Mouse (Mus musculus) stomach, postnatal 0 days (tissue): ENCODE results near the gene Dusp21. TPM values are rescaled to one million over a fixed set of nuclear protein-coding genes. Genes with fewer than 3 reads are reported as not detected.

ENCODE experiments used
- ATAC-seq: fragments of 200-750 bp; cut with Nextera tagmentation; 2 replicates; pipeline ENCODE4 v1.8.0; 2017; ENCODE audit not compliant: low FRiP score, low TSS enrichment
- DNase-seq: peaks from one replicate; pipeline ENCODE4 v3.0.0-alpha.2; 2016; ENCODE audit warnings: low spot score
- H3K27ac ChIP-seq: fragments of 300-500 bp; sonication (generic); replicated peaks from 2 replicates; pipeline ENCODE4 v1.5.1; 2014; ENCODE audit warnings: mild to moderate bottlenecking, control low read depth
- H3K27me3 ChIP-seq: fragments of 300-500 bp; sonication (generic); 2 replicates; pipeline ENCODE4 v1.6.1; 2014; ENCODE audit warnings: low read length; ENCODE audit not compliant: control insufficient read depth, insufficient read depth
- H3K36me3 ChIP-seq: fragments of 300-500 bp; sonication (generic); 2 replicates; pipeline ENCODE4 v1.6.1; 2014; ENCODE audit warnings: low read length, mixed read lengths; ENCODE audit not compliant: control insufficient read depth, insufficient read depth
- H3K4me1 ChIP-seq: fragments of 300-500 bp; sonication (generic); replicated peaks from 2 replicates; pipeline ENCODE4 v1.6.1; 2014; ENCODE audit warnings: antibody characterized with exemption; ENCODE audit not compliant: control insufficient read depth, insufficient read depth
- H3K4me2 ChIP-seq: fragments of 300-500 bp; sonication (generic); replicated peaks from 2 replicates; pipeline ENCODE4 v1.6.1; 2014; ENCODE audit warnings: low read depth, mild to moderate bottlenecking, control low read depth, moderate library complexity
- H3K4me3 ChIP-seq: fragments of 300-500 bp; sonication (generic); 2 replicates; pipeline ENCODE4 v1.5.1; 2014; ENCODE audit warnings: low read depth, low read length, control low read depth
- H3K9ac ChIP-seq: fragments of 300-500 bp; sonication (generic); 2 replicates; pipeline ENCODE4 v1.6.1; 2014; ENCODE audit warnings: mild to moderate bottlenecking, low read length, control low read depth, mixed read lengths
- H3K9me3 ChIP-seq: fragments of 300-500 bp; sonication (generic); 2 replicates; pipeline ENCODE4 v1.6.1; 2016; ENCODE audit warnings: low read length; ENCODE audit not compliant: control insufficient read depth
- CTCF ChIP-seq: IDR thresholded peaks from 2 replicates; pipeline ENCODE4 v1.5.1; 2016; ENCODE audit warnings: antibody characterized with exemption, low read depth, mild to moderate bottlenecking, moderate library complexity
- EP300 ChIP-seq: optimal IDR thresholded peaks from 2 replicates; pipeline ENCODE3; 2016; ENCODE audit warnings: antibody characterized with exemption
- WGBS: fragments of 180-500 bp; shearing (Covaris S2); extraction: QIAGEN DNeasy Blood & Tissue Kit; methylation state at CpG from one replicate; pipeline ENCODE4 v1.1.7; 2014; 5-methylcytosine and 5-hydroxymethylcytosine counted together
- polyA plus RNA-seq: library from polyadenylated mRNA; unstranded; fragments of >200 nt; fragmentation: Nextera tagmentation; extraction: Ambion mirVana; gene quantifications from 2 replicates; pipeline ENCODE4 v1.2.1, GENCODE M21; 2015

Gene Dusp21
- not detected in 2 replicates for polyA plus RNA-seq

DNA sequence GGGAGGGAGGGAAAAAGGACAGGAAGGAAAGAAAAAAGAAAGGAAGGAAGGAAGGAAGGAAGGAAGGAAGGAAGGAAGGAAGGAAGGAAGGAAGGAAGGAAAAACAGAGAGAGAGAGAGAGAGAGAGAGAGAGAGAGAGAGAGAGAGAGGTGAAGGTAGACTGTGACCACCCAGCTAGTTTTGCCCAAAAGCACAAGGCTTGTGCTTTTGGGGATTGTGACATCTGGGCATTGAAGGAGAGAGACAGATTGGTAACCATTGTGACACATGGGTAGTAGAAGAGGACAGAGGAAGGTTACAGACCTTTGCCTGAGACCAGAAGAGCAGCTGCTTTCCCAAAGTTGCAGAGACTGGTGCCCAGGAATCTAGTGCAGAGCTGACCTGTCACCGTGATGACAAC, at the start of gene Dusp21:
TSS of gene Dusp21 (plus strand) at position 301 of the 400 bp plus-strand sequence.
- ATAC-seq = no peak
- Histone ChIP-seq H3K4me2 (no peak within 1 kb of the TSS), H3K9ac (no peak within 1 kb of the TSS), H3K27me3 (no peaks in the 10 kb centered on the region), H3K4me3 (no peak within 1 kb of the TSS), H3K4me1 (no peaks in the 10 kb centered on the region), H3K9me3 (no peaks in the 10 kb centered on the region), H3K36me3 (no peaks in the 10 kb centered on the region), H3K27ac (no peak within 1 kb of the TSS)
- TF ChIP-seq EP300 = no peak
- TF ChIP-seq CTCF = no peak
- no peak for DNase-seq
- WGBS = 88% methylated on average over 1 of the region's 1 CpGs

DNA sequence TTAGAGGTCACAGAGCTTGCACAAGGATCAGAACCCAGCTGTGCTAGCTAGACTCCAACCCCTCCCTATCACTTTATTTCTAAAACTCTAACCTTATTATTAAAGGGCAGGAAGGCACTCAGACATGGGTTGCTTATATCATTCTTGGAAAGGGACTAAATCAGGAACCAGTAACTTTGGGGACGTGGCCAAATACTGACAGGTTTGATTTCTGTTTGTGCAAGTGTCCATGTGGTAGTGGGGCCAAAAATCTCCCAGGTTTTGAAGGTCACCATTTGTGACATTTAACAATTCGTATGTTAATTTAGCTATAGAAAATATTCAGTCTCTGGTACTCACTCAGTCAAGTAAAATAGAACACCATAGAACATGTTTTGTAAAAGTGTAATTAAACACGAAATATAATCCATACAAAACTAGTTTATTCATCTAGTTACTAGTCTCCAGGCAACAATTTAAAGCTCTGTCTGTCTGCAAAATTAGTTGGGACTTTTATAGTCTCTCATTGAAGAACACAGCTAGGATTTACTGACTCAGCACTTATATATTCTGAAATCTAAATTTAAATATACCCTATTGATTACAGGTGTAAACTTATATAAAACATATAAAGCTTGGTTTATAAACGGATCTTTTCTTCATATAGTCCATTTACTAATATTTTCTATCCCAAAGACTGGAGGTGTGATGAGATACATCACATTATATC, 15.2 kb downstream of the Dusp21 start:
- H3K9ac ChIP-seq = no peak overlapping the region
- H3K4me2 ChIP-seq = no peak overlapping the region; the same call in 1 of the 2 replicates
- no peak overlapping the region; the same call in 1 of the 2 replicates for H3K4me3 ChIP-seq
- WGBS = 70% methylated on average over 4 of the region's 4 CpGs
- ATAC-seq (no peak), DNase-seq (no peak)
- no peaks in the 10 kb centered on the region for H3K9me3 ChIP-seq
- H3K27ac ChIP-seq = no peak overlapping the region
- H3K27me3 ChIP-seq = no peaks in the 10 kb centered on the region
- no peaks in the 10 kb centered on the region for H3K36me3 ChIP-seq
- no peaks in the 10 kb centered on the region for H3K4me1 ChIP-seq
- TF ChIP-seq CTCF = no peak

DNA sequence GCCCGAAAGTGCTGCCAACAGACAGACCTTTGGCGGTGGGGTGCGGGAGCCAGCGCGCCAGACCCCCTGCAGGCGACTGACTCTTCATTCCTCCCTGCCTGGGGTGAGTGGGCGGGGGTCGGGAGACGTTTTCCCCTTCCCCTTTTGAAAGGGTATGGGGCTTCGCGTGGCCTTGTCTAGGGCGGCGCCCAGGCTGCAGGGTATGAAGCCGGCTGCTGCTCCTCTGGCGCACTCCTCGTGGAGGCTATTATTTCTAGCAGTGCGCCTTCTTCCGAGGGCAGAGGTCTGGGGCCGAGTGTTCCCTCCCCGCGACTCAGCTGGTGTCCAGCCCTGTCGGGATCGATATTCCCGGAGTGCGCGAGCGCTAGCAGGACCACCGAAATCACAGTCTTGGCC, 16.1 kb downstream of the Dusp21 start:
- Histone ChIP-seq H3K27me3 (no peaks in the 10 kb centered on the region), H3K27ac (peak overlapping the region; percentile 93), H3K36me3 (no peaks in the 10 kb centered on the region), H3K4me1 (no peaks in the 10 kb centered on the region), H3K4me2 (peak overlapping the region; percentile 64), H3K9ac (peak overlapping the region; percentile 77), H3K4me3 (peak overlapping the region; percentile 60), H3K9me3 (no peaks in the 10 kb centered on the region)
- ATAC-seq = peak; percentile 69
- TF ChIP-seq CTCF (peak; percentile 26; the same call in 1 of the 2 replicates), EP300 (no peak)
- under 1% methylated on average over 24 of the region's 28 CpGs for whole genome bisulfite sequencing
- no peak for DNase-seq

DNA sequence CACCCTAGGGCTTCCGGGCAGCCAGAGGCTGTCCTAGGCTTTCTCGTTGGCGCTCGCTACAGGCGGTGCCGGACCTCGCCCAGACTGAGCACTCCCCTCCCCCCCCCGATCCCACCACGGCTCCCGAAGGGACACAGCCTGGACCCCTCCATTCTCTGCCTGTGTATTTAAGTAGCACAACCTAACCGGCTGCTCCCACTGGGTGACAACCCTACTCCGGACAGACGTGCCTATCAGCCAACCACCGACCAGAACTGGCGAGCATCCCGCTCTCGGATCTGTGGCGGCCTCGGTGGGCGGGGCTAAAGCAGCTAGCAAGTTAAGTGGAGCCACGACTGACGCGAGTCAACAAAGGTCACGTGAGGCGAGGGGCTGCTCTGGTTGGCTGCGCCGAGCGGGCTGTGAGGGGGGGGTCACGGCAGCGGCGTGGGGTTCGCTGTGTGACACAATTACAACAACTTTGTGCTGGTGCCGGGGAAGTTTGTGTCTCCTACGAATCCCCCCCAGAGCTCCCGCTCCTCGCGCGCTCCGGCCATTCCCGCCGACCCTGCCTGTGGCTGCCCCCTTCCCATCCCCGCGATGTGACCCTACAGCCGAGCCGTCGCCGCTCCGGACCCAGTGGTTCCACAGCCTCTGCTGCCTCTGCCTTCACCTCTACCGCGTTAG, 16.7 kb downstream of the Dusp21 start, which contains the start of gene Kdm6a:
TSS of gene Kdm6a (plus strand) at position 384 of the 666 bp plus-strand sequence.
- DNase-seq = peak; percentile 98
- no peaks in the 10 kb centered on the region for H3K4me1 ChIP-seq
- no peaks in the 10 kb centered on the region for H3K36me3 ChIP-seq
- peak; percentile 98 for ATAC-seq
- H3K4me3 ChIP-seq = peak within 1 kb of the TSS; percentile 83
- no peaks in the 10 kb centered on the region for H3K9me3 ChIP-seq
- under 1% methylated on average over 45 of the region's 50 CpGs for WGBS
- H3K27ac ChIP-seq = peak within 1 kb of the TSS; percentile 95
- H3K4me2 ChIP-seq = peak within 1 kb of the TSS; percentile 64
- TF ChIP-seq EP300 = no peak
- TF ChIP-seq CTCF = no peak
- H3K27me3 ChIP-seq = no peaks in the 10 kb centered on the region
- H3K9ac ChIP-seq = peak within 1 kb of the TSS; percentile 91

DNA sequence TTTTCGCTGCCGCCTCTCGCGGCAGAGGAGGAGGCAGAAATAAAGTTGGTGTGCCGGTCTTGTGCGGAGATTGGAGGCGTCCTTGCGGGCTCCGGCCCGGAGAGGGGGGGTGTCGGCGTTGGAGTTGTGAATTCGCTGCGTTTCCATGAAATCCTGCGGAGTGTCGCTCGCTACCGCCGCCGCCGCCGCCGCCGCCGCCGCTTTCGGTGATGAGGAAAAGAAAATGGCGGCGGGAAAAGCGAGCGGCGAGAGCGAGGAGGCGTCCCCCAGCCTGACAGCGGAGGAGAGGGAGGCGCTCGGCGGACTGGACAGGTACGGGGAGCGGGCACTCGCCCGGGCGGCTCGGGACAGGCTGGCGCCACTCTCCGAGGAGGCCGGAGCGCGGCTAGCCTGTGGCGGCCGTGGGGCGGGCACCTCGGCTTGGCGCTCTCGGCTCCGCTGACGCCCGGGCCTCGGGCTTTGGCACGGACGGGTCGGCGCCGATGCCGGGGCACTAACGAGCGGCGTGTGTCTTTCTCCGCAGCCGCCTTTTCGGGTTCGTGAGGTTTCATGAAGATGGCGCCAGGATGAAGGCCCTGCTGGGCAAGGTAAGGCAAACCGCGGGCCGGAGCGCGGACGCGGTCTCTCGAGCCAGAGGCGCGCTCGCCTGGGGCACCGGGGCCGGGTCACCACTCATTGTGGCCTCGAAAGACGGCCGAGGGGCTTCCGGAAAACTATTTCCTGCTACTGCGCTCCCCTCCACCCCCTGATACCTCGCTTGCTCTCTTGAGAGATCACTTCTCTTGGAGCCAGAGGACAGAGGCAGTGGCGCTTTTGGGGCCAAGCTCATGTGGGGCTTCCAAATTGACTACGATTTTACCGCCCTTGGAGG, 17.4 kb downstream of the Dusp21 start:
- Histone ChIP-seq H3K9ac (peak overlapping the region; percentile 91), H3K4me2 (peak overlapping the region; percentile 58), H3K27me3 (no peaks in the 10 kb centered on the region), H3K27ac (peak overlapping the region; percentile 95), H3K36me3 (no peaks in the 10 kb centered on the region), H3K4me3 (peak overlapping the region; percentile 83), H3K9me3 (no peaks in the 10 kb centered on the region), H3K4me1 (no peaks in the 10 kb centered on the region)
- ATAC-seq (peak; percentile 61), DNase-seq (peak; percentile 60)
- no peak; the same call in 1 of the 2 replicates for TF ChIP-seq CTCF
- no peak for TF ChIP-seq EP300
- under 1% methylated on average over 55 of the region's 95 CpGs for WGBS
